Mouse (Mus musculus) mammary gland, adult 2 months (tissue): ENCODE data around the gene Spcs1. TPM values are rescaled to one million over a fixed set of nuclear protein-coding genes. Genes with fewer than 3 reads are reported as not detected.

Source experiments
- polyA plus RNA-seq: library from polyadenylated mRNA; depleted of rRNA; stranded (reverse); fragments of >200 nt; gene quantifications from 2 replicates; pipeline ENCODE4 v1.2.3, GENCODE M21; 2012; ENCODE audit warnings: low replicate concordance; rRNA removed

Spcs1 gene
- 79.5 and 175 TPM in 2 replicates for polyA plus RNA-seq

DNA sequence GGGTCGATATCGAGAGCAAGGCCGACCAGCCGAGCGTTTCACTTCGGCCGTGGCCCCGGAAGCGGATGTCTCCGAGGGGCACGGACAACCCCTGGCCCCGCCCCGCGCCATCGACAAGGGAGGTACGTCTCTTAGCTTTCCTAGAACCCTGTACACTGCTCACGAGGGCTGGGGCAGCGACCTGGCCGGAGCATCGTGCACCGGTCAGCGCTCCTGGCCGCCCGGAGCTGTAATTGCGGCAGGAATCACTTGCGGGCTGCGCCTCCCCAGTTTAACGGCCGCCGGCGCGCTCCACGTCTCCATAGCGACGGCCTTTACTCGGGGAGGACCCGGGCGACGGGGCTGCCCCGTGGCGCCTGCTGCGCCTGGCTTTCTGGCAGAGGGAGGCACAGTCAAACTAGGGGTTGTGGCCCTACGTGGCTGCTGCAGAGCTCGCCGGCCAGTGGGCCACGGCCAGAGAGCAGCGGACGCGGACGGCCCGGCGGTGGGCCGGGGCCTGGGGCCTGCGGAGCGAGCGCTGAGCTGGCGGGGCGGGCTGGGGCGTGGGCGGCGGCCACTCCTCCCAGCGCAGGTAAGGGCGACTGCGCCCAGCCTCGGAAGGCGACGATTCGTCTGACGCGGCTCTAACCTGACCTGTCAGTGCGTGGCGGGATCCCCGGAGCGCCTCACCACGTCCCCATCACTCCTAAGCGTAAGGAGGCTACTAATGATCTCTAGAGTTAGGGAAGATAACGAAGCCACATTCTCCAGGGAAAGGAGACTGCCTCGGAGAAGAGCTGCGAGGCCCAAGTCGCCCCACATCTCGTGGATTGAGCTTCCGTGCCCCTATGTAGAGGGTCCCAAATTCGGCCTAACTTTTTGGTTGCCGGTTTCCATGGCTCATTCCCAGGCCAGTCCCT lies at the start of gene Spcs1, which contains the start of gene Glt8d1:
Gene Spcs1 (minus strand): TSS at position 366 of the 899 bp plus-strand sequence.
Gene Glt8d1 (plus strand): TSS at position 94 of the 899 bp plus-strand sequence.

DNA sequence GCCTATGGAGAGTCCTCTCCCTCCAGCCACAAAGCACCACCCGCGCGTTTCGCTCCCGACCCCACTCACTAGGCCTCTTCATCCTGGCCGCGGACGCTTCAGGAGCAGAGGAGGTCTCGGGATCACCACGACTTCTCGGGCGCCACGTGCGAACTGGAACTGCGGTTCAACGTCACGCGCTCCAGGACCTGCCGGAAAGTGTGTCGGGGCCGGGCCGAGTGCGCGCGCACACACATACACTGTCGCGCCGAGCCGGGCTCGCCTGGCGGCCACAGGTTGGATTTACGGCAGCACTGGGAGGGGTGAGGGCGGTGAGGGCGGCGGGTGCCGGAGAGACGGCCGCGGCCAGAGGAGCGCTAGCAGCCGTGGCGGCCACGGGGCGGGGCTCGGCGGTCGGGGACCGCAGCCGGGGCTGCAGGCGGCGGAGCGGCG lies 17.4 kb upstream of the Spcs1 start, which contains the start of the genes Pbrm1 and Gnl3:
Gene Pbrm1 (plus strand): TSS at position 279 of the 432 bp plus-strand sequence.
Gene Gnl3 (minus strand): TSS at position 293 of the 432 bp plus-strand sequence.

GRCm38 (mm10) chr14:30951154-30951825 lies 50.2 kb downstream of the Spcs1 start, which contains the start of gene Nek4:
Gene Nek4, plus strand, starts transcription at chr14:30951377.

Other genes starting within 250 kb of the Spcs1 start
- 30.1 and 31.8 TPM in 2 replicates for gene Tmem110, start 176.1 kb downstream of the Spcs1 start, polyA plus RNA-seq
- gene Mustn1, start 122.5 kb downstream of the Spcs1 start, polyA plus RNA-seq, result 18.6 and 24.0 TPM in 2 replicates
- 1.4 and 2.4 TPM in 2 replicates for gene Itih4, start 115.2 kb downstream of the Spcs1 start, polyA plus RNA-seq
- gene Itih3, start 77.9 kb downstream of the Spcs1 start, polyA plus RNA-seq, result 0.49 and 1.3 TPM in 2 replicates
- gene Itih1, start 58.4 kb downstream of the Spcs1 start, polyA plus RNA-seq, result 0.07 and 0.51 TPM in 2 replicates
- 3.9 and 4.2 TPM in 2 replicates for gene Nek4, start 50.3 kb downstream of the Spcs1 start, polyA plus RNA-seq
- 13.0 and 24.7 TPM in 2 replicates for gene Glt8d1, start 272 bp downstream of the Spcs1 start, polyA plus RNA-seq
- 12.5 and 15.2 TPM in 2 replicates for gene Pbrm1, start 17.5 kb upstream of the Spcs1 start, polyA plus RNA-seq
- 10.4 and 25.8 TPM in 2 replicates for gene Gnl3, start 17.5 kb upstream of the Spcs1 start, polyA plus RNA-seq
- 66.4 and 72.9 TPM in 2 replicates for gene Smim4, start 127.3 kb upstream of the Spcs1 start, polyA plus RNA-seq
- 27.5 and 43.4 TPM in 2 replicates for gene Nt5dc2, start 129.4 kb upstream of the Spcs1 start, polyA plus RNA-seq
- 134 and 138 TPM in 2 replicates for gene Stab1, start 167.0 kb upstream of the Spcs1 start, polyA plus RNA-seq
- 2.7 TPM in 1 of 2 replicates, not detected in the other for gene Tnnc1, start 206.6 kb upstream of the Spcs1 start, polyA plus RNA-seq
- 380 and 433 TPM in 2 replicates for gene Nisch, start 215.3 kb upstream of the Spcs1 start, polyA plus RNA-seq
- gene Sema3g, start 216.2 kb upstream of the Spcs1 start, polyA plus RNA-seq, result 8.8 and 12.8 TPM in 2 replicates
- 6.6 and 7.8 TPM in 2 replicates for gene Phf7, start 249.6 kb upstream of the Spcs1 start, polyA plus RNA-seq
- 49.3 and 56.2 TPM in 2 replicates for gene Bap1, start 249.8 kb upstream of the Spcs1 start, polyA plus RNA-seq